Mouse (Mus musculus) right cerebral cortex, postnatal 10 days (tissue): Measurements from ENCODE around the gene Defa37.
"Not testable (repeated sequence)": the region's sequence is repeated elsewhere in the genome, so short reads cannot be mapped to it uniquely, and the experiment has no call there.

Source experiments
- DNase-seq, 2 experiments: peaks; one replicate each; pipeline ENCODE4 v3.0.0; 2021; ENCODE audit warnings: low spot score in 2 of 2

Defa37 gene

GRCm38 (mm10) chr8:21565086-21565485, at the start of gene Defa37:
Defa37 (plus strand) TSS chr8:21565386.
- DNase-seq = not testable (repeated sequence)

- DNase-seq = not testable (repeated sequence)
These were observed 36.5 kb upstream of the Defa37 start, which contains the start of gene Defa32 for GRCm38 (mm10) chr8:21528732-21529131. Defa32 (plus strand) TSS chr8:21529032.

- not testable (repeated sequence) for DNase-seq
These were observed 17.5 kb downstream of the Defa37 start, which contains the start of gene Defa28 for GRCm38 (mm10) chr8:21582706-21583105. Defa28 (plus strand) TSS chr8:21583006.

- DNase-seq = not testable (repeated sequence)
These were observed 29.2 kb downstream of the Defa37 start, which contains the start of gene Gm7861 for GRCm38 (mm10) chr8:21594408-21594807. Gm7861 (minus strand) TSS chr8:21594508.
